Mouse (Mus musculus): ENCODE data around the gene Nop58. TPM values are rescaled to one million over a fixed set of nuclear protein-coding genes. Genes with fewer than 3 reads are reported as not detected.

The Nop58 gene
- polyA plus RNA-seq, 1 experiment from 2014 or later, result 277 TPM

DNA sequence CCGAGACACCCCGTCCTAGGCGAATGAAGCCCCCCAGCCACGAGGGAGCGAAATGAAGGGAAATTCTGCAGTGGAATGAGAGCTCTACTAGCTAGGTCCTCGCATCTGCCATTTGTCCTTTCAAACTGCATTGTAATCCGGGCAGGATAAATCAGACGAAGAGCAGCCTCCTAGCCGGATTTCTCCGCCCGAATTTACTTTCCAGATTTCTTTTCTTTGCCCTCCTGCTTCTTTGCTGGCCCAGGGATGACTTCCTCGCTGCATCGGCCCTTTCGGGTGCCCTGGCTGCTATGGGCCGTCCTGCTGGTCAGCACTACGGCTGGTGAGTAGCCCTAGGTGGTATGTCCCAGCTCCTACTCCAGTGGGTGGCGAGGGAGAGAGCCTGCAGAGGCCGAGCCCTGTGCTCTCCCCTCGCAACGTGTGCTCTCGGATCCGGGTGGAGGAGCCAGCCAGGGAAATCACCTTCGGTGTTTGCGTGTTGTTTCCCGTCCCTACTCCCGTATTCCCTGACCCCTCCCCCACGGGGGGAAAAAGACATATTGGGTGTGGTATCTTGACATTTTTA, 79.7 kb downstream of the Nop58 start:
- no peaks in the 10 kb centered on the region for H3K27me3 ChIP-seq
- WGBS, result under 1% methylated on average over 27 of the region's 27 CpGs
- H3K36me3 ChIP-seq (replicated peaks), result no peaks in the 10 kb centered on the region
- peak overlapping the region; percentile 96 for H3K9ac ChIP-seq
- H3K4me1 ChIP-seq, result peaks cover 18% of the 10 kb centered on the region
- no peaks in the 10 kb centered on the region for H3K9me3 ChIP-seq
- peak overlapping the region; percentile 99 for H3K27ac ChIP-seq
- H3K4me3 ChIP-seq (replicated peaks), result peak overlapping the region; percentile 95
- peak overlapping the region; percentile 75 for H3K4me2 ChIP-seq
- no peak for ATAC-seq (ENCODE audit: low FRiP score)

DNA sequence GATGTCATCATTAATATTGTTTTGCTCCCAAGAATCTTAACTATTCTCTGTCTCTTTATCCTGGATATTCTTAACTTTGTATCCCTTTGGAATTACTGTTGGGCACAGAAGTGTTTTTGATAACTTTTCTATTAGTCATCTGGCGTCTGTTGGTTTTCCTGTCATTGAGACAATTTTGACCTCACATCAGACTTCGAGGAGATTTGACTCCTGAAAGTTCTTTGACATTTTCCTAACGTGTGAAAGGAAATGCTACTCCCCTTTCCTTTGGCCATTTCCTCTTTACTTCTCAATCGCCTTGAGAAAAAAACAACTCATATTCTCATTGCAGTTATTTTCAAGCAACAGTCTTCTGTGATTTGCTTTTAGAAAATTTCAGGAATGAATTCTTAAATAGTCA, 80.5 kb downstream of the Nop58 start:
- H3K27ac ChIP-seq, result no peak overlapping the region
- H3K9me3 ChIP-seq, result no peaks in the 10 kb centered on the region
- H3K4me2 ChIP-seq, result peak overlapping the region; percentile 75
- 4% methylated on average over 4 of the region's 4 CpGs for WGBS
- no peak for ATAC-seq (ENCODE audit: low FRiP score)
- H3K36me3 ChIP-seq (replicated peaks), result no peaks in the 10 kb centered on the region
- H3K9ac ChIP-seq, result peak overlapping the region; percentile 41; the same call in 1 of the 2 replicates
- H3K4me1 ChIP-seq, result peaks cover 23% of the 10 kb centered on the region
- H3K4me3 ChIP-seq (replicated peaks), result peak overlapping the region; percentile 95
- no peaks in the 10 kb centered on the region for H3K27me3 ChIP-seq

- Histone ChIP-seq H3K9ac (peak overlapping the region; percentile 43; the same call in 1 of the 2 replicates), H3K9me3 (no peaks in the 10 kb centered on the region), H3K4me1 (peaks cover 23% of the 10 kb centered on the region), H3K4me2 (peak overlapping the region; percentile 65), H3K36me3 (replicated peaks) (no peaks in the 10 kb centered on the region), H3K27me3 (no peaks in the 10 kb centered on the region), H3K4me3 (replicated peaks) (peak overlapping the region; percentile 30), H3K27ac (no peak overlapping the region)
- ATAC-seq (ENCODE audit: low FRiP score), result no peak
Observed at GRCm38 (mm10) chr1:59766626-59767025, 81.9 kb downstream of the Nop58 start.

Other genes starting within 250 kb of the Nop58 start
- 8.1 and 10.9 TPM in 2 replicates for gene Fzd7, start 202.5 kb upstream of the Nop58 start, polyA plus RNA-seq (2016; fragmentation: Nextera tagmentation; extraction: Ambion mirVana)
- gene Gm973, start 168.7 kb upstream of the Nop58 start, polyA plus RNA-seq (2016; fragmentation: Nextera tagmentation; extraction: Ambion mirVana), result 1.1 and 1.3 TPM in 2 replicates
- 514 and 515 TPM in 2 replicates for gene Sumo1, start 14.1 kb upstream of the Nop58 start, polyA plus RNA-seq (2016; fragmentation: Nextera tagmentation; extraction: Ambion mirVana)
- 12.5 and 13.0 TPM in 2 replicates for gene Bmpr2, start 78.4 kb downstream of the Nop58 start, polyA plus RNA-seq (2016; fragmentation: Nextera tagmentation; extraction: Ambion mirVana)
- gene Fam117b, start 228.0 kb downstream of the Nop58 start, polyA plus RNA-seq (2016; fragmentation: Nextera tagmentation; extraction: Ambion mirVana), result 23.4 and 25.0 TPM in 2 replicates

Data from forebrain, embryonic 12.5 days (tissue).